Mouse (Mus musculus): ENCODE results near the gene Mpp2.

- TF ChIP-seq CTCF (IDR thresholded peaks at IDR 0.05; ENCODE audit: low read depth, low read length) (no peak), POLR2A (IDR thresholded peaks at IDR 0.05; ENCODE audit: borderline replicate concordance, low read depth, low read length) (no peak)
Measured at GRCm38 (mm10) chr11:102072729-102073128, 15.6 kb downstream of the Mpp2 start.
